Mouse (Mus musculus) neural tube, embryonic 10.5 days (tissue): ENCODE results near the gene Ccpg1.
A peak's percentile ranks its signal among the peaks of the same experiment; 100 is the strongest.

Experiments
- DNase-seq: peaks from one replicate; pipeline ENCODE4 v3.0.0-alpha.2; 2017; ENCODE audit warnings: low spot score; ENCODE audit errors: extremely low spot score

Gene Ccpg1

GRCm38 (mm10) chr9:73044146-73045079 lies 59.2 kb downstream of the Ccpg1 start, which contains the start of gene Rab27a:
Gene Rab27a (plus strand): TSS chr9:73044854.
- peak; percentile 81 for DNase-seq

- no peak for DNase-seq
Observed at GRCm38 (mm10) chr9:73045204-73045603, 60.0 kb downstream of the Ccpg1 start.

GRCm38 (mm10) chr9:73045711-73046110 lies 60.5 kb downstream of the Ccpg1 start:
- no peak for DNase-seq

GRCm38 (mm10) chr9:73047906-73048305 lies 62.7 kb downstream of the Ccpg1 start:
- DNase-seq = no peak

GRCm38 (mm10) chr9:73048927-73049326 lies 63.7 kb downstream of the Ccpg1 start:
- DNase-seq = no peak

GRCm38 (mm10) chr9:73049833-73050232 lies 64.6 kb downstream of the Ccpg1 start:
- DNase-seq = no peak

GRCm38 (mm10) chr9:73050606-73051005 lies 65.4 kb downstream of the Ccpg1 start:
- no peak for DNase-seq

- no peak for DNase-seq
Observed at GRCm38 (mm10) chr9:73055441-73055911, 70.2 kb downstream of the Ccpg1 start.

- no peak for DNase-seq
Observed at GRCm38 (mm10) chr9:73059224-73059623, 74.0 kb downstream of the Ccpg1 start.

- DNase-seq = peak; percentile 45
Observed at GRCm38 (mm10) chr9:73063621-73064290, 78.5 kb downstream of the Ccpg1 start.
